Comparison of ENCODE assay signal across 27 mouse cellular contexts in genomic region chr9:118391715-118392114, GRCm38 (mm10).
DNase-seq lines count a peak whose midpoint lies in the region; TF ChIP-seq lines count a peak whose summit lies in the region.
"Had no signal": no experiment of that assay in that cellular context is flagged by ENCODE, and none has a peak within 500 bp of the region (broad histone marks: within the 10 kb centered on the region; RNA-seq: fewer than 3 reads in every experiment).

No protein-coding gene starts in this region.

- H3K27me3 ChIP-seq in E14TG2a.4 (ENCODE audit: insufficient read depth, low read length) = peaks cover 42% of the 10 kb centered on the region
- H3K27me3 ChIP-seq: Patski had no signal

- peak; percentile 5 for DNase-seq in adrenal gland, postnatal 25 days
- DNase-seq in adrenal gland, postnatal 4 days (ENCODE audit: low spot score in 2 of 2) = no peak
- DNase-seq in ES-CJ7 (ENCODE audit: low read depth, low spot score) = peak; percentile 58
- peak; percentile 39 for DNase-seq in ZHBTc4 (ENCODE audit: low read depth, low spot score)
- no peak for DNase-seq in gastrocnemius, adult 8-10 months (ENCODE audit: low spot score in 2 of 2)
- no peak for DNase-seq in thymus, postnatal 14 days
- DNase-seq in right cerebral cortex, postnatal 14 days = no peak
- DNase-seq: cerebellum, adult 11 months; cerebellum, adult 2 months; cerebellum, adult 9-11 months; cerebellum, postnatal 25 days; forebrain, postnatal 0 days; gastrocnemius, adult 2 months; gastrocnemius, postnatal 25 days; heart, adult 18-20 months; heart, postnatal 10 days; heart, postnatal 36 days; kidney, adult 18-20 months had no signal

- peaks cover 78% of the 10 kb centered on the region for H3K4me1 ChIP-seq in E14TG2a.4 (replicated peaks; ENCODE audit: low read depth, low read length)
- H3K4me1 ChIP-seq: embryonic facial prominence, embryonic 12.5 days had no signal

- no peaks in the 10 kb centered on the region for H3K9me3 ChIP-seq in E14TG2a.4 (ENCODE audit: low read length)
- H3K9me3 ChIP-seq: embryonic facial prominence, embryonic 12.5 days; embryonic facial prominence, embryonic 15.5 days; heart, embryonic 12.5 days; heart, embryonic 15.5 days; hindbrain, embryonic 10.5 days; hindbrain, embryonic 13.5 days had no signal

- peak; percentile 24 for TF ChIP-seq CTCF in E14TG2a.4 (conservative IDR thresholded peaks at IDR 0.05; ENCODE audit: low read length)

- H3K36me3 ChIP-seq in E14TG2a.4 (ENCODE audit: insufficient read depth, low read length) = peaks cover 4% of the 10 kb centered on the region; the same call in 1 of the 2 replicates
- H3K36me3 ChIP-seq: embryonic facial prominence, embryonic 12.5 days; embryonic facial prominence, embryonic 15.5 days; G1E; heart, embryonic 12.5 days; heart, embryonic 15.5 days; hindbrain, embryonic 10.5 days; hindbrain, embryonic 13.5 days had no signal

- no peak overlapping the region for H3K4me3 ChIP-seq in E14TG2a.4 (replicated peaks; ENCODE audit: low read length)
- H3K4me3 ChIP-seq: embryonic facial prominence, embryonic 12.5 days; embryonic facial prominence, embryonic 15.5 days; gastrocnemius, adult 2 months; heart, embryonic 12.5 days; heart, embryonic 15.5 days; hindbrain, embryonic 10.5 days; hindbrain, embryonic 13.5 days had no signal

Comparison
In these comparisons a context has a peak if more than half of its experiments do, and no peak if none do; other contexts are left out.
1. DNase-seq: peak in adrenal gland, postnatal 25 days (single experiment), ES-CJ7 (single experiment) and ZHBTc4 (single experiment); none in adrenal gland, postnatal 4 days (0 of 2), gastrocnemius, adult 8-10 months (0 of 2), thymus, postnatal 14 days (single experiment) and right cerebral cortex, postnatal 14 days (single experiment).